Mouse (Mus musculus): ENCODE measurements around the gene Trappc3.

The Trappc3 gene

DNA sequence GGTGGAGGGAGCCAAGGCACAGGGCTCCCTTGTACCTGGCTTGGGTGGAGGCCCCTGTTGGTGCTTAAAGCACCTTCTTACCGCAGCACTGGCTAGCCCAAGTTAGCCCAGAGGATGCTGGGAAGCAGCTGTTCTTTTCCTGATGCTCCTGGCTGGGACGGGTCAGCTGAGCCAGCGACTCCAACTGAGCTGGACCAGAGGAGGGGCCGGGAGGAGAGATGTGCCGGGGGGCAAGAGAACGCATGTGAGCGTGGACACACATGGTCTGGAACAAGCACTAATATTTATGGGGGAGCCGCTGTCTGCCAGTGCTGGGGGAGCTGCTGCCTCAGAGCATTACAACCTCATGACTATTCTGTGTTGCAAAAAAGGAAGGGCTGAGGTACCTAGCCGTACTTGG lies 16.8 kb downstream of the Trappc3 start:
- no peak for DNase-seq

- DNase-seq: no peak
Observed at GRCm38 (mm10) chr4:126281706-126282105, 19.6 kb downstream of the Trappc3 start.

DNA sequence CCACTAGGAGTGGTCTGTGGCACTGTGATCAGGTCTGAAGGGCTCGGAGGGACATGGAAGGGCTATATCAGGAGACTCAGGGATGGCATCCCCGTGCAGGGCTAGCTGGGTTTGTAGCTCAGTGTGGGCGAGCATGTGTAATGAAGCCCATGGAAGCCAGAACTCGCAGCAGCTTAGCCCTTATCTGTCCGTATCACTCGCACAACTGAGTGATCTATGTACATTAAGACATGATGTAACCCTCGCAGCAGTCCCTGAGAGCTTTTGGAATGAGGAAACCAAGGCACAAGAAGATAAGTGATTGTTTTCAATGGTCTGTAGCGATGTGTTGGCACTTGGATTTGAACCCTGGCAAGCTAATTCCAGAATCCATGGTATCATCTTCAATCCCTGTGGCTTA lies 21.5 kb downstream of the Trappc3 start:
- no peak for DNase-seq

DNA sequence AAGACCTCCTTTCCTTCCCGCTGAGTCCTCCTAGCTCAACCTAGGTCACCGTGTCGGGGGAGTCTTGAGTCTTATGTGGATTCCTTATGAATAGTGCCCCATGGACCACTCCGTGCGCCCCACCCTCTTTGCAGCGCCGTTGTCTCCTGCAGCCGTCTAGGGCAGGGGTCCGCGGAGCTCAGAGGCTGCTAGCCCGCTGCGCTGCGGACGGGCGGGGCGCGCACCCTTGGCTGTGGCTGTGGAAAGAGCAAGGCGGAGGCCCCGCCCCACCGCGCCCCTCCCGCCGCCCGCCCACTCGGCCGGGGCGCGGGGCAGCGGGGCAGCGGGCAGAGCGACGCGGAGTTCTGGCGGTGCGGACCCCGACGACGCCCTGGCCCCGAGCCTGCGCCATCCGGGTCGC lies 24.4 kb downstream of the Trappc3 start, which contains the start of gene Col8a2:
Gene Col8a2 (plus strand): TSS at position 302 of the 400 bp plus-strand sequence.
- no peak for DNase-seq

GRCm38 (mm10) chr4:126287302-126287995 lies 25.3 kb downstream of the Trappc3 start:
- no peak for DNase-seq

DNA sequence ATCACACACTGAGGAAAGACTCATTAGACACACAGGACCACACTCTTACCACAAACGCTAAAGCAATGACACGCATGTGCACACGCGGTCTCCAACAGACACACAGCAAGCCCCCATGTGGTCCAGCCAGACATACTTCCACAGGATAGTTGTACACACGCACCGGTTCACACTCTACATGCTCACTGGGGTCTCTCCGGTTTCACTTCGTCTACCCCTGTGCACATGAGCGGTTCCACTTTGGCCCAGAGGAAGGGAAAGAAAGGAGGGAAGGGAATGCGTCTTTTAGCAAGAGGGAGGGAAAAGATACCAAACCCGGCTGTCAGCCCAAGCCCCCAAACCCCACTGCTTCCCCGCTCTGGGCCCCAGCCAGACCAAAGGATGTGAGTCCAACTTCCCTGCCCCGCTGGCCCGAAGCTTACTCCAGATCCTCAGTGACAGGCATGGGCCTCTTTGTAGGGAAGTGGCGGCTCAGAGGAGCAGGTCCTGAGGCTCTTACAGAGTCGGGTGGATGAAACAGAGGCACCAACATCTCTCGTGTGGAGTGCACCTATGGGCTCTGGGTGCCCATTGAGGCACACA lies 26.1 kb downstream of the Trappc3 start:
- DNase-seq: no peak

GRCm38 (mm10) chr4:126290314-126290713 lies 28.2 kb downstream of the Trappc3 start:
- DNase-seq: no peak

- no peak for DNase-seq
Observed at GRCm38 (mm10) chr4:126291196-126291595, 29.1 kb downstream of the Trappc3 start.

DNA sequence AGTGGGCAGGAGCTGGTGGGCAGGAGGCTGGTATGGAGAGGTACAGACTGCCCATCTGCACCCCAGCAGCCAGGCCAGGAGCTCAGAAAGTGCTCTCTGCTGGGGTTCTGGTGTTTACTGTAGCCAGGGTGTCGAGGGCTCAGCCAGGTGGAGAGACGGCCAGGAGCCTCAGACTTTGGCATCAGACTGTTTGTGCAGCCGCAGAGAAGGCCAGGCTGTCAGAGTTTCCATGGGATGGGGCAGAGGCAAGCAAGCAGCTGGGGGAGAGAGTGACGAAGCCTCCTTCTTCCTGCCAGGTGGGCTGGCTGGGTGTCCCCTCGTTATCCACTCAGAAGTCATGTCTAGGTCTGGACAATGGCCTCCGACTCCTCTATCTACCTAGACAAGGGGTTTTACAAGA lies 33.0 kb downstream of the Trappc3 start:
- no peak for DNase-seq

- DNase-seq: no peak
Observed at GRCm38 (mm10) chr4:126295937-126296336, 33.8 kb downstream of the Trappc3 start.

GRCm38 (mm10) chr4:126296617-126297101 lies 34.5 kb downstream of the Trappc3 start:
- no peak for DNase-seq

DNA sequence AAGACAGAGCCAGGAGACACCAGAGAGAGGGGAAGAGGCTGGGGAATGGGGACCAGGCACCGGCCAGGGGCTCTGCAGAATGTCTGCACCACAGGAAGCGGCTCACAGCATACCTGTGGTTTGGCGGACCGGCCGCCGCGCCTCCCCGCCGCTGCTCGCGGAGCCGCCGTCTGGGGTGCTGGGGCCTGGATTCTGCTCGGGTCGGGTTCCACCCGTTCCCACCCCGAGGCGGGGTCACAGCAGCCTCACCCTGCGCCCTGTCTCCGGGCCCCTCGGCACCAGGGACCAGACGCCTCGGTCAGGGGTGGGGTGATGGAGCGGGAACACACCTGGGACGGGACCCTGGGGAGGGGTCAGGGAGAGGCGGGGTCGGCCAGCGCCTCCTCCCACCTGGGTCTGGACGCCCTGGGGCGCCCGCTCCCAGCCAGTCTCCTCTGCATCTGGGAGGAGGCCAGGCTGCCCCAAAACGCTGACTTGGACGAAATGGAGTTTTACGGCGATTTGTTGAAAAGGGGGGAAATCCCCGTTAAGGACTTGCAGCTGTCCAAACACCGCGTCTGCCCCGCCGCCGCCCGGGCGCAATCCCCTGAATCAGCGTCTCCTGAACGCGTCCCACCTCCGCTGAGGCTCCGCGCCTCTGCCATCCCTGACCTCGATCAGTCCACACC lies 38.9 kb downstream of the Trappc3 start:
- DNase-seq: peak in 1 of 2 experiments; percentile 28

GRCm38 (mm10) chr4:126301584-126302309 lies 39.6 kb downstream of the Trappc3 start:
- DNase-seq: no peak

GRCm38 (mm10) chr4:126303877-126304276 lies 41.8 kb downstream of the Trappc3 start:
- DNase-seq: no peak

DNA sequence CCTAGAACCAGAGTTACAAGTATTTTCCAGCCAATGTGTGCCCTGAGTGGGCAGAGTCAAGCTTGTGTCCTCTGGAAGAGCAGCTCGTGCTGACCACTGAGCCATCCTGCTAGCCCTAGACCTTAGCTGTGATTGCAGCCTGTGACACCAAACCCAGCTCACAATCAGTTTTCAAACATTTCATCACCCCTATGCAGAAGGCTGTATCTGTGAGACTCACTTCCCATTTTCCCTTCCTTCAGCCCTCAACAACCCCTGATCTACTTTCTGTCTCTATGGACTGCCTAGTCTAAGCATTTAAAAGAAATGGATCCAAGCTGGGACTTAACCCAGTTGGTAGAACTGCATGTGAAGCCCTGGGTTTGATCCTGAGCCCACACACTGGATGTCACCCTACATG lies 43.3 kb downstream of the Trappc3 start:
- no peak for DNase-seq

DNA sequence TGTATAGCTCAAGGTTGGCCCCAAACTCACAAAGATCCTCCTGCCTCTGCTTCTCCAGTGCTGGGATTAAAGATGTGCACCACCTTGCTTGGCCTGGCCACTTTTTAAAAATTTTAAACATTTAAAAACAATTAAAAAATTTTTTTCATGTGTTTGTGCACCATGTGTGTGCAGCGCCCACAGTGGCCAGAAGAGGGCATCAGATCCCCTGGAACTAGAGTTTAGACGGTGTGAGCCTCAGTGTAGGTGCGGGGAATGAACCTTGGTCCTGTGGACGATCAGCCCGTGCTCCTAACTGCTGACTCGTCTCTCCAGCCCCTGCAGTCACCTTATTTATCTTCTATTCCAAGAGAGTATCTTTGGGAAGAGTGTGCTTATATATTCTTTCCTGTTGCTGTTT lies 43.9 kb downstream of the Trappc3 start:
- DNase-seq: no peak

DNA sequence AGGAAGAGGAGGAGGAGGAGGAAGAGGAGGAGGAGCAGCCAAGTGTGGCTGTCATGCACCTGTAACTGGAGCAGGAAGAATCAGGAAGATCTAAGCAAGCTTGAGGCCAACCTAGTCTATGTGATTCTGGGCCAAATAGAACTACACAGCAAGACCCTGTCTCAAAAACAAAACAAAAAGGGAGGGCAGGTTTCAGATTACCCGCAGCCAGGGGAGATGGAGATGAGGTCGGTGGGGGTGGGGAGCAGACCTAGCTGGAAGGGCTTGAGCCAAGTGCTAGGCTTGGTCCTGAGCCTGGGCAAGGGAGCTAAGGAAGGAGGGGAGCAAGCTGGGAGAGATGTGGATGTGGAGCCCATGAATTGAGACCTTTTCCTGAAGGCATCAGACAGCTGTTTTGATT lies 44.7 kb downstream of the Trappc3 start:
- DNase-seq: no peak

- DNase-seq: peak; percentile 38 to 50
Observed at GRCm38 (mm10) chr4:126309211-126309921, 47.2 kb downstream of the Trappc3 start.

- peak; percentile 89 to 91 for DNase-seq
Observed at GRCm38 (mm10) chr4:126309922-126310309, 47.8 kb downstream of the Trappc3 start.

DNA sequence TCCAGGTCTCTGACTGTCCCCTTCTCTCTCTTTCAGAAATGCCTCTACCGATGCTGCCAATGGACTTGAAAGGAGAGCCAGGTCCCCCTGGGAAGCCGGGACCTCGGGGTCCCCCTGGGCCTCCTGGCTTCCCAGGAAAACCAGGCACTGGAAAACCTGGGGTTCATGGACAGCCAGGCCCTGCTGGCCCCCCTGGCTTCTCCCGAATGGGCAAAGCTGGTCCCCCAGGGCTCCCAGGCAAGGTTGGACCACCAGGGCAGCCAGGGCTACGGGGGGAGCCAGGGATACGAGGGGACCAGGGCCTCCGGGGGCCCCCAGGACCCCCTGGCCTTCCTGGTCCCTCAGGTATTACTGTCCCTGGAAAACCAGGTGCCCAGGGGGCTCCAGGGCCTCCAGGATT lies 48.2 kb downstream of the Trappc3 start:
- no peak for DNase-seq

GRCm38 (mm10) chr4:126311566-126312200 lies 49.6 kb downstream of the Trappc3 start:
- DNase-seq: no peak

DNA sequence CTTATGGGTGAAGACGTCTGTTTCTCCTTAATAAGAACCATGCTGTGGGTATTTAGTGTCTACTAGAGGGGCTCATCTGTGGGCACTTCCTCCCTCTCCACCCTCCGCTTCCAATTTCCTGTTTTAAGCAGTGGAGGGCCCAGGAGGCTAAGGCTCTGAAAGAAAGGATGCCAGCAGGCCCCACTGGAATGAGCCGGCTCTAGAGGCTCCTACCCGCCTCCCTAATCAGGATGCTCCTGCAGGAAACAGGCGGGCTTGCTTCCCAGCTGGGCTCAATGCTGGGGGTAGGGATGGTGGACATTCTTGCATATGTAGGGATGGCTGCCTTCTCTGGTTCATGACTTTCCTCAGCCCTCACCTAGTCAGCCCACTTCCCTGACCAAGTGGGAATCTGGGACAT lies 51.1 kb downstream of the Trappc3 start:
- no peak for DNase-seq

Data from B cell, adult 2 months (primary cell).